Mouse (Mus musculus) heart, postnatal 0 days (tissue): ENCODE measurements around the gene B630019K06Rik. TPM values are rescaled to one million over a fixed set of nuclear protein-coding genes. Genes with fewer than 3 reads are reported as not detected.
A peak's percentile ranks its signal among the peaks of the same experiment; 100 is the strongest.
"Not testable (repeated sequence)": the region's sequence is repeated elsewhere in the genome, so short reads cannot be mapped to it uniquely, and the experiment has no call there.

ENCODE experiments used
- ATAC-seq: fragments of 200-750 bp; cut with Nextera tagmentation; 2 replicates; pipeline ENCODE4 v1.8.0; 2017; ENCODE audit warnings: low read depth, moderate number of reproducible peaks, moderate library complexity; ENCODE audit not compliant: insufficient read depth
- DNase-seq: peaks from one replicate; pipeline ENCODE4 v3.0.0-alpha.2; 2016; ENCODE audit warnings: low spot score
- H3K27ac ChIP-seq: fragments of 300-500 bp; sonication (generic); 2 replicates; pipeline ENCODE4 v1.5.1; 2014; ENCODE audit warnings: low read depth, mild to moderate bottlenecking
- H3K27me3 ChIP-seq: fragments of 300-500 bp; sonication (generic); 2 replicates; pipeline ENCODE4 v1.6.1; 2014; ENCODE audit warnings: low read length, mixed read lengths; ENCODE audit not compliant: control insufficient read depth, insufficient read depth
- H3K36me3 ChIP-seq: fragments of 300-500 bp; sonication (generic); replicated peaks from 2 replicates; pipeline ENCODE4 v1.6.1; 2014; ENCODE audit warnings: low read length, mixed read lengths; ENCODE audit not compliant: control insufficient read depth, insufficient read depth
- H3K4me1 ChIP-seq: fragments of 300-500 bp; sonication (generic); 2 replicates; pipeline ENCODE4 v1.6.1; 2014; ENCODE audit warnings: antibody characterized with exemption; ENCODE audit not compliant: control insufficient read depth, insufficient read depth
- H3K4me2 ChIP-seq: fragments of 300-500 bp; sonication (generic); 2 replicates; pipeline ENCODE4 v1.6.1; 2014; ENCODE audit warnings: low read depth, mild to moderate bottlenecking, low read length, moderate library complexity
- H3K4me3 ChIP-seq: fragments of 300-500 bp; sonication (generic); 2 replicates; pipeline ENCODE4 v1.5.1; 2014; ENCODE audit warnings: low read depth, low read length
- H3K9ac ChIP-seq: fragments of 300-500 bp; sonication (generic); replicated peaks from 2 replicates; pipeline ENCODE4 v1.6.1; 2014; ENCODE audit warnings: low read depth, low read length, mixed read lengths
- H3K9me3 ChIP-seq: fragments of 300-500 bp; sonication (generic); replicated peaks from 2 replicates; pipeline ENCODE4 v1.6.1; 2016; ENCODE audit warnings: low read length; ENCODE audit not compliant: control insufficient read depth
- CTCF ChIP-seq: IDR thresholded peaks from 2 replicates; pipeline ENCODE4 v1.5.1; 2016; ENCODE audit warnings: antibody characterized with exemption, control low read depth, low read depth
- EP300 ChIP-seq: IDR thresholded peaks from 2 replicates; pipeline ENCODE4 v1.6.1; 2016; ENCODE audit warnings: antibody characterized with exemption, low read depth
- WGBS: fragments of 180-500 bp; shearing (Covaris S2); extraction: QIAGEN DNeasy Blood & Tissue Kit; methylation state at CpG from one replicate; pipeline ENCODE4 v1.1.7; 2014; 5-methylcytosine and 5-hydroxymethylcytosine counted together
- polyA plus RNA-seq: library from polyadenylated mRNA; unstranded; fragments of >200 nt; fragmentation: Nextera tagmentation; extraction: Ambion mirVana; gene quantifications from 2 replicates; pipeline ENCODE4 v1.2.1, GENCODE M21; 2015
- total RNA-seq: library from RNA; depleted of rRNA; stranded (reverse); fragments of >200 nt; gene quantifications from 2 replicates; pipeline ENCODE4 v1.2.3, GENCODE M21; 2014; ENCODE audit warnings: low replicate concordance; rRNA removed

The B630019K06Rik gene
- total RNA-seq: 3.1 and 3.8 TPM in 2 replicates
- polyA plus RNA-seq: 0.92 and 0.99 TPM in 2 replicates

DNA sequence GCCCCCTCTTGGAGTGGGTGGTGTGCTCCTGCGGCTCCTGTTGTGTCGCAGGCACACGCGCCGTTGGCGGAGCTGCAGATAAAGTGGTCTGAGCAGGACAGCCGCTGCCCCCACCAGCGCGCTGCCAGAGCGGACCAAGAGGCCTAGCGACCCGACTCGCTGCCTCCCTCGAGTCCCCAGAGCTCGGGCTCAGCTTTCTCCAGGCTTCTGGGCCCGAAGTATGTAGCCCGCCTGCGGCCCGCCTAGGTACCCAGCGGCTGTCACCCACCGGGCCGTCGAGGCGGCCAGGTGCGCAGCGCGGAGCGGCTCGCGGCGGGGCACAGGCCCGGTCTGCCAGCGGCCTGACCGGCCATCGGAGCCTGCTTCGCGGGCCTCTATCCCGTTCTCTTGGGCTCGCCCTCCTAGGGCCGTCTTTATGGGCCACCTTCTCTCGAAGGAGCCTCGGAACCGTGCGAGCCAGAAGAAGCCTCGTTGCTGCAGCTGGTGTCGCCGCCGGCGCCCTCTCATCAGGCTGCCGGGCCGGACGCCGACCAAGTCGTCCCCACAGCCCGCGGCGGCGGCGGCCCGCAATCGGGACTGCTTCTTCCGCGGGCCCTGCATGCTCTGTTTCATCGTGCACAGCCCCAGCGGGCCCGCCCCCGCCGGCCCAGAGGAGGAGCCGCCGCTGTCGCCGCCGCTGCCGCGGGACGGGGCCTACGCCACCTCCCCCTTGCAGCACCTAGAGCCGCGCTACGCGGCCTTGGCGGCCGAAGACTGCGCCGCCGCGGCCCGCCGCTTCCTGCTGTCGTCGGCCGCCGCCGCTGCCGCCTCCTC is at the start of gene B630019K06Rik:
TSS of gene B630019K06Rik (plus strand) at position 40 of the 813 bp plus-strand sequence.
- Histone ChIP-seq H3K9me3 (no peaks in the 10 kb centered on the region), H3K4me2 (peak within 1 kb of the TSS; percentile 79), H3K4me1 (no peaks in the 10 kb centered on the region), H3K27me3 (peaks cover 9% of the 10 kb centered on the region; the same call in 1 of the 2 replicates), H3K4me3 (peak within 1 kb of the TSS; percentile 55), H3K9ac (peak within 1 kb of the TSS; percentile 58), H3K36me3 (no peaks in the 10 kb centered on the region), H3K27ac (peak within 1 kb of the TSS; percentile 53)
- DNase-seq: peak; percentile 32
- ATAC-seq: peak; percentile 87
- 15% methylated on average over 76 of the region's 95 CpGs for WGBS
- TF ChIP-seq CTCF (no peak), EP300 (no peak)

DNA sequence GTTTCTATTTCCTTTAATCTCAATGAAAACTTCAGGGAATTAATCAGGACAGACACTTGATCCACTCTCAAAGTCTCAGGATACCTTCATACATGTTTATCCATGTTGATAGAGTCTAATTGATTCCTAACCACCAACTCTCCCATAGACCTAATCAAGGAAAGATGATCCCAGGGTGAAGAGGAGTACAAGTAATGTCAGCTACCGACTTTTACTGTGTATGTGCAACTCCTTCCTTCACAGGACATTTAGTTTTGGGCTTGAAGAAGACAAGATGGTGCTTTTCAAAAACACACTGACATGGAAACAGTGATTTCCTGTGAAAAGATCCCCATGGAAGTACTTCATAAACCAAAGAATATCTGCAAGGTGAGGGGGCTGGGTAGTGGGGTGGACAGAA is 48.5 kb upstream of the B630019K06Rik start, which contains the start of gene Gm6592:
TSS of gene Gm6592 (plus strand) at position 301 of the 400 bp plus-strand sequence.
- Histone ChIP-seq H3K4me3 (no peak within 1 kb of the TSS), H3K27ac (no peak within 1 kb of the TSS), H3K27me3 (no peaks in the 10 kb centered on the region), H3K9ac (no peak within 1 kb of the TSS), H3K4me1 (no peaks in the 10 kb centered on the region), H3K4me2 (no peak within 1 kb of the TSS), H3K9me3 (no peaks in the 10 kb centered on the region), H3K36me3 (no peaks in the 10 kb centered on the region)
- DNase-seq (no peak), ATAC-seq (no peak)
- TF ChIP-seq CTCF: no peak
- WGBS: 46% methylated on average over 1 of the region's 1 CpGs

DNA sequence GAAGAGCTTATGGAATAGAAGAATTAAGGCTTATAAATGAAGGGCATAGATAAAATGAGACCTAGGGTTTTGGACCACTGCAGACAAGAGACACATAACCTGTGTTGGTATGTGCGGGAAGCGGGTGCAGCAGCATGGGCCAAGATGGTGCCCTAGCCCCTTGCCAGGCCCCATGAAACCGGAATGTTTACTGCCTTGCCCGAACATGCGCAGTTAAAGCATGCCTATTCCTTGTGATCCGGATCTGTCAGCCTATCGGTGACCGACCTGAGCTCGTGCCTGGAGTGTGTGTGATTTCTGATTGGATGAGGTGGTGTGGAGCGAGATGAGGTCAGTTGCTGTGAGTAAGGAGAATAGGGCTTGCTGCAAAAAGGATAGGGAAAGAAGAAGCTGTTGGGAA is 39.7 kb upstream of the B630019K06Rik start:
- Histone ChIP-seq H3K9ac (no peak overlapping the region), H3K4me1 (no peaks in the 10 kb centered on the region), H3K36me3 (no peaks in the 10 kb centered on the region), H3K27ac (no peak overlapping the region), H3K4me3 (no peak overlapping the region), H3K9me3 (no peaks in the 10 kb centered on the region), H3K27me3 (no peaks in the 10 kb centered on the region), H3K4me2 (no peak overlapping the region)
- no peak for DNase-seq
- TF ChIP-seq EP300 (no peak), CTCF (no peak)
- WGBS: 84% methylated on average over 10 of the region's 10 CpGs
- no peak for ATAC-seq

DNA sequence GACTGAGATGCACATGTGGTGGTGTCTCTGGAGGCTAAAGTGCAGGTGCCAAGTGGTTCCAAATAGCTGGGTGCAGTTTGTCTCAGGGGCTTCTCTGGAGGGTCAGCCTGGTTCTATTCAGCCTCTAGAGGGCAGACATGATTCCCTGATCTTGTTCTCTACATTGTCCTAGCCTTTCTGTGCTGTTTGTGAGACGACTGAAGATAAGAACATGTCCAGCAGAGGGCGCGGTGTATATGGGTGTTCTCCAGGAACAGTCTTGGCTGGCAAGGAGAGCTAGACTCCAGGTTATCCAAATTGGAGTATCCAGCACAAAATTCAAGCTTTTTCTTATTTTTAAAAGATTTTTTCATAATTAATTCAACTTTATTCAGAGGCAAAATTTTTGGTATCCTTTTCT is 27.9 kb upstream of the B630019K06Rik start:
- H3K4me3 ChIP-seq, H3K27ac ChIP-seq, H3K9me3 ChIP-seq, H3K4me1 ChIP-seq, H3K4me2 ChIP-seq, ATAC-seq, H3K9ac ChIP-seq, H3K36me3 ChIP-seq, H3K27me3 ChIP-seq: not testable (repeated sequence)
- peak; percentile 61 for TF ChIP-seq CTCF
- DNase-seq: peak; percentile 6
- 6% methylated on average over 3 of the region's 3 CpGs for WGBS

DNA sequence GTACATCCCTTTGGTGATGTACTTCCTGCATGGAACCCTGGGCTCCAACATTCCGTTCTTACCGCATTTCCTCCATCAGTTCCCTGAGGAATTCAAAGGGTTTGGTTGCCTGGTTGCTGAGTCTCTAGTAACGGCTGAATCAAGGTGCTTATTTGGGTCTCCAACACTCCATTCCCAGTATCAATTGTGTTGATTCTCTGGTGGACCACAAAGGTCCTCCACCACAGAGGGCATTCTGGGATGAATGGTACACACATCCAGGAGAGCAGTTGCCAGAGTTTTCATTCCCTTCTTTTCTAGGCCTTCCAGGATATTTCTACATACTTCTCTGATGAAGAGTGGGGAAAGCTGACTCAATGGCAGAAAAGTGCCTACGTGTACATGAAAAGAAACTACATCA is 18.2 kb upstream of the B630019K06Rik start, which contains the start of gene Gm5751:
TSS of gene Gm5751 (plus strand) at position 301 of the 400 bp plus-strand sequence.
- not testable (repeated sequence) for H3K36me3 ChIP-seq, ATAC-seq, H3K9me3 ChIP-seq, H3K27me3 ChIP-seq, H3K4me3 ChIP-seq, H3K4me1 ChIP-seq, H3K27ac ChIP-seq, H3K4me2 ChIP-seq, H3K9ac ChIP-seq, DNase-seq
- WGBS: 75% methylated on average over 3 of the region's 4 CpGs

DNA sequence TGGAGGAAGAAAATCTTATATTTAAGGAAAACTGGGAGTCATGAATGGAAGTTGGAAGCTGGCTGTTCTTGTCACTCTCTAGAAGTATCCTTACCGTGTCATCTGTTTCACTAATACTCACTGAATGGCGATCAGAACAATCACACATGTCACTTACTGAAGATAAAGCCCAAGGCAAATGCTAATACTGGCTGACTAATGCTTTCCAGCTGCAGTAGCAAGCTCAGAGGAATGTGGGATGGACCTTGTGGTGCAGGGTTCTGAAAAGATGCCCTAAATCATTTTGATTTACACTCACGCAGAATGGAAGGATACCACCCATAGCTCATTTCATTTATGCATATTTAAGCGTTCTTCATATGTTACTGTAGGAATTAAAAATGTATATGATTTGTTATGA is 7.8 kb upstream of the B630019K06Rik start:
- Histone ChIP-seq H3K27ac (no peak overlapping the region), H3K4me1 (no peaks in the 10 kb centered on the region), H3K36me3 (no peaks in the 10 kb centered on the region), H3K9me3 (no peaks in the 10 kb centered on the region), H3K4me3 (no peak overlapping the region), H3K4me2 (no peak overlapping the region), H3K9ac (no peak overlapping the region), H3K27me3 (no peaks in the 10 kb centered on the region)
- no peak for DNase-seq
- ATAC-seq: no peak
- 57% methylated on average over 4 of the region's 4 CpGs for WGBS
- TF ChIP-seq EP300: no peak
- no peak for TF ChIP-seq CTCF
